In the genomic region with DNA sequence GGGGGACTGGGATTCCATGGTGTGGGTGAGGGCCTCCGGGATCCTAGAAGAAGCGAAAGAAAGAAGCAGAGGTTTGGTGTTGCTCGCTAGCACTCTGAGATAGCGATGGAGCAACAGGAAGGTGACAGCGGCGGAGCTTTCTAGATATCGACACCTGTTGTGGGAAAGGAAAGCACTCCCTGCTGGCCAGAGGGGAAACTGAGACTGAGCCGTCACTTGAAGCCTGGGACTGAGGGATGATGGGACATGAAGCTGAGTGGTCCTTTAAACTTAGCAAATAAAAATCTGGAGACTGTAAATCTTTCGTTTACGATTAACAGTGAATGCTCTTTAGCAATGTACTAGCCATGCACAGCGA, we compare ENCODE assay signal across 9 mouse cellular contexts.
DNase-seq lines count a peak whose midpoint lies in the region; ATAC-seq lines count a peak whose summit lies in the region.
"Had no signal": no experiment of that assay in that cellular context is flagged by ENCODE, and none has a peak within 500 bp of the region (broad histone marks: within the 10 kb centered on the region; RNA-seq: fewer than 3 reads in every experiment).

No protein-coding gene starts in this region.

- no peaks in the 10 kb centered on the region for H3K9me3 ChIP-seq in forebrain, embryonic 11.5 days (ENCODE audit: control insufficient read depth, low read length)
- no peaks in the 10 kb centered on the region for H3K9me3 ChIP-seq in forebrain, embryonic 14.5 days (replicated peaks; ENCODE audit: control insufficient read depth, low read length)
- no peaks in the 10 kb centered on the region for H3K9me3 ChIP-seq in liver, embryonic 11.5 days (ENCODE audit: control insufficient read depth, low read length)
- H3K9me3 ChIP-seq in embryonic facial prominence, embryonic 14.5 days (ENCODE audit: control insufficient read depth, low read length), result no peaks in the 10 kb centered on the region
- no peaks in the 10 kb centered on the region for H3K9me3 ChIP-seq in liver, embryonic 12.5 days (replicated peaks)

- no peak overlapping the region for H3K9ac ChIP-seq in forebrain, embryonic 11.5 days (ENCODE audit: low read length)
- no peak overlapping the region for H3K9ac ChIP-seq in forebrain, embryonic 14.5 days (ENCODE audit: low read length)
- no peak overlapping the region for H3K9ac ChIP-seq in liver, embryonic 11.5 days (ENCODE audit: low read depth, low read length)
- H3K9ac ChIP-seq in embryonic facial prominence, embryonic 14.5 days (ENCODE audit: low read depth, low read length), result peak overlapping the region; percentile 47; the same call in 1 of the 2 replicates
- no peak overlapping the region for H3K9ac ChIP-seq in liver, embryonic 12.5 days

- no peak for ATAC-seq in forebrain, embryonic 11.5 days (replicated peaks; ENCODE audit: low FRiP score)
- no peak for ATAC-seq in forebrain, embryonic 14.5 days
- no peak for ATAC-seq in liver, embryonic 11.5 days (replicated peaks; ENCODE audit: low FRiP score)
- peak; percentile 50 for ATAC-seq in embryonic facial prominence, embryonic 14.5 days (ENCODE audit: low read depth)
- ATAC-seq in liver, embryonic 12.5 days, result no peak

- DNase-seq in forebrain, embryonic 11.5 days (ENCODE audit: low spot score), result no peak
- DNase-seq in forebrain, embryonic 14.5 days (ENCODE audit: low spot score), result no peak
- no peak for DNase-seq in liver, embryonic 11.5 days (ENCODE audit: low spot score)
- no peak for DNase-seq in liver
- no peak for DNase-seq in embryonic facial prominence, embryonic 14.5 days (ENCODE audit: low spot score)
- no peak for DNase-seq in right cerebral cortex, postnatal 14 days
- no peak for DNase-seq in urinary bladder, postnatal 4 days (ENCODE audit: low spot score in 2 of 2)
- DNase-seq: cerebellum, adult 9-11 months had no signal

- WGBS in forebrain, embryonic 11.5 days, result 48% methylated on average over 11 of the region's 11 CpGs
- WGBS in forebrain, embryonic 14.5 days, result 51% methylated on average over 11 of the region's 11 CpGs
- 32% methylated on average over 11 of the region's 11 CpGs for WGBS in liver, embryonic 11.5 days
- 46% methylated on average over 11 of the region's 11 CpGs for WGBS in embryonic facial prominence, embryonic 14.5 days
- WGBS in liver, embryonic 12.5 days (ENCODE audit: insufficient replicate concordance), result 25% methylated on average over 11 of the region's 11 CpGs

- H3K36me3 ChIP-seq in forebrain, embryonic 11.5 days (ENCODE audit: control insufficient read depth, insufficient read depth, low read length), result no peaks in the 10 kb centered on the region
- no peaks in the 10 kb centered on the region for H3K36me3 ChIP-seq in forebrain, embryonic 14.5 days (ENCODE audit: control insufficient read depth, insufficient read depth, low read length)
- no peaks in the 10 kb centered on the region for H3K36me3 ChIP-seq in liver, embryonic 11.5 days (ENCODE audit: control insufficient read depth, insufficient read depth, low read length)
- no peaks in the 10 kb centered on the region for H3K36me3 ChIP-seq in embryonic facial prominence, embryonic 14.5 days (ENCODE audit: control insufficient read depth, insufficient read depth, low read length)
- no peaks in the 10 kb centered on the region for H3K36me3 ChIP-seq in liver, embryonic 12.5 days

- no peak overlapping the region for H3K27ac ChIP-seq in forebrain, embryonic 11.5 days (ENCODE audit: low read depth, low read length)
- H3K27ac ChIP-seq in forebrain, embryonic 14.5 days (ENCODE audit: low read depth, low read length), result no peak overlapping the region
- H3K27ac ChIP-seq in liver, embryonic 11.5 days (ENCODE audit: low read depth, low read length), result no peak overlapping the region
- H3K27ac ChIP-seq in embryonic facial prominence, embryonic 14.5 days (replicated peaks; ENCODE audit: low read depth, low read length), result no peak overlapping the region
- no peak overlapping the region for H3K27ac ChIP-seq in liver, embryonic 12.5 days

- H3K4me2 ChIP-seq in forebrain, embryonic 11.5 days (ENCODE audit: low read depth, low read length, severe bottlenecking), result peak overlapping the region; percentile 18; the same call in 1 of the 2 replicates
- no peak overlapping the region for H3K4me2 ChIP-seq in forebrain, embryonic 14.5 days (ENCODE audit: low read length)
- peak overlapping the region; percentile 18 for H3K4me2 ChIP-seq in liver, embryonic 11.5 days
- H3K4me2 ChIP-seq in embryonic facial prominence, embryonic 14.5 days (ENCODE audit: low read depth, low read length), result peak overlapping the region; percentile 35
- H3K4me2 ChIP-seq in liver, embryonic 12.5 days, result peak overlapping the region; percentile 40

- H3K4me1 ChIP-seq in forebrain, embryonic 11.5 days (replicated peaks; ENCODE audit: control insufficient read depth, insufficient read depth, low read length), result peaks cover 3% of the 10 kb centered on the region; the same call in 1 of the 2 replicates
- no peaks in the 10 kb centered on the region for H3K4me1 ChIP-seq in forebrain, embryonic 14.5 days (ENCODE audit: control insufficient read depth, insufficient read depth, low read length)
- H3K4me1 ChIP-seq in liver, embryonic 11.5 days (replicated peaks; ENCODE audit: control insufficient read depth, insufficient read depth, low read length), result no peaks in the 10 kb centered on the region
- H3K4me1 ChIP-seq in embryonic facial prominence, embryonic 14.5 days (ENCODE audit: control insufficient read depth, insufficient read depth, low read length), result peaks cover 5% of the 10 kb centered on the region; the same call in 1 of the 2 replicates
- no peaks in the 10 kb centered on the region for H3K4me1 ChIP-seq in liver, embryonic 12.5 days

- H3K27me3 ChIP-seq in forebrain, embryonic 11.5 days (ENCODE audit: control insufficient read depth, insufficient read depth, low read length), result no peaks in the 10 kb centered on the region
- no peaks in the 10 kb centered on the region for H3K27me3 ChIP-seq in forebrain, embryonic 14.5 days (replicated peaks; ENCODE audit: control insufficient read depth, insufficient read depth, low read length)
- H3K27me3 ChIP-seq in liver, embryonic 11.5 days (replicated peaks; ENCODE audit: control insufficient read depth, insufficient read depth, low read length), result no peaks in the 10 kb centered on the region
- H3K27me3 ChIP-seq in embryonic facial prominence, embryonic 14.5 days (replicated peaks; ENCODE audit: control insufficient read depth, insufficient read depth, low read length), result no peaks in the 10 kb centered on the region
- H3K27me3 ChIP-seq in liver, embryonic 12.5 days (replicated peaks), result no peaks in the 10 kb centered on the region

- no peak overlapping the region for H3K4me3 ChIP-seq in forebrain, embryonic 11.5 days (ENCODE audit: low read depth, low read length)
- no peak overlapping the region for H3K4me3 ChIP-seq in forebrain, embryonic 14.5 days (ENCODE audit: low read depth, low read length)
- no peak overlapping the region for H3K4me3 ChIP-seq in liver, embryonic 11.5 days (ENCODE audit: low read depth, low read length)
- H3K4me3 ChIP-seq in embryonic facial prominence, embryonic 14.5 days (ENCODE audit: low read depth, low read length), result no peak overlapping the region
- no peak overlapping the region for H3K4me3 ChIP-seq in liver, embryonic 12.5 days
